Mouse (Mus musculus) myocyte (in vitro differentiated cells): Measurements from ENCODE around the gene Sema4b. TPM values are rescaled to one million over a fixed set of nuclear protein-coding genes. Genes with fewer than 3 reads are reported as not detected.

ENCODE experiments used
- H3K27me3 ChIP-seq: one replicate; pipeline ENCODE4 v1.6.1; 2011; ENCODE audit not compliant: control insufficient read depth, insufficient read depth, insufficient read length
- H3K36me3 ChIP-seq: one replicate; pipeline ENCODE4 v1.6.1; 2011; ENCODE audit not compliant: control insufficient read depth, insufficient read depth
- H3K4me2 ChIP-seq: one replicate; pipeline ENCODE4 v1.6.1; 2011; ENCODE audit warnings: low read depth, control low read depth
- H3K4me3 ChIP-seq: one replicate; pipeline ENCODE4 v1.5.1; 2011; ENCODE audit warnings: mild to moderate bottlenecking, control low read depth, moderate library complexity
- H3K79me2 ChIP-seq: one replicate; pipeline ENCODE4 v1.6.1; 2011; ENCODE audit not compliant: control insufficient read depth, insufficient read depth
- H3ac ChIP-seq: one replicate; pipeline ENCODE4 v1.6.1; 2011; ENCODE audit not compliant: control insufficient read depth, insufficient read length
- CEBPB ChIP-seq: IDR thresholded peaks from 2 replicates; pipeline ENCODE4 v1.6.1; 2011; ENCODE audit warnings: mild to moderate bottlenecking, moderate library complexity; ENCODE audit not compliant: poor library complexity, insufficient read depth, severe bottlenecking
- E2F4 ChIP-seq: IDR thresholded peaks from one replicate; pipeline ENCODE4 v1.6.1; 2011; ENCODE audit warnings: mild to moderate bottlenecking, control low read depth, moderate library complexity; ENCODE audit not compliant: insufficient read depth
- MAX ChIP-seq: IDR thresholded peaks from one replicate; pipeline ENCODE4 v1.6.1; 2011; ENCODE audit warnings: low read depth, mild to moderate bottlenecking, control low read depth
- MYOD1 ChIP-seq, 3 experiments: IDR thresholded peaks; one replicate each; pipeline ENCODE4 v1.6.1; 2011; ENCODE audit warnings: control low read depth in 2 of 3, low read depth in 2 of 3, mild to moderate bottlenecking in 2 of 3, moderate library complexity in 1 of 3; ENCODE audit not compliant: insufficient read length in 2 of 3, control insufficient read depth in 1 of 3
- MYOG ChIP-seq, 3 experiments: IDR thresholded peaks; one replicate each; pipeline ENCODE4 v1.6.1; 2011; ENCODE audit warnings: control low read depth in 2 of 3, low read depth in 2 of 3, mild to moderate bottlenecking in 2 of 3; ENCODE audit not compliant: insufficient read length in 2 of 3, control insufficient read depth in 1 of 3, insufficient read depth in 1 of 3
- POLR2A ChIP-seq: IDR thresholded peaks from one replicate; pipeline ENCODE4 v1.6.1; 2011; ENCODE audit warnings: low read depth, mild to moderate bottlenecking, control low read depth, moderate library complexity; ENCODE audit not compliant: insufficient read length
- POLR2AphosphoS2 ChIP-seq: IDR thresholded peaks from one replicate; pipeline ENCODE4 v1.6.1; 2011; ENCODE audit warnings: low read depth, control low read depth; ENCODE audit not compliant: insufficient read length
- REST ChIP-seq: IDR thresholded peaks from one replicate; pipeline ENCODE4 v1.6.1; 2011; ENCODE audit warnings: mild to moderate bottlenecking, control low read depth, moderate library complexity; ENCODE audit not compliant: insufficient read depth, insufficient read length
- SRF ChIP-seq: IDR thresholded peaks from one replicate; pipeline ENCODE4 v1.6.1; 2011; ENCODE audit warnings: low read depth; ENCODE audit not compliant: control insufficient read depth, insufficient read length
- TCF12 ChIP-seq: IDR thresholded peaks from one replicate; pipeline ENCODE4 v1.6.1; 2011; ENCODE audit warnings: mild to moderate bottlenecking, control low read depth; ENCODE audit not compliant: poor library complexity, insufficient read depth, severe bottlenecking
- TCF3 ChIP-seq: IDR thresholded peaks from one replicate; pipeline ENCODE4 v1.6.1; 2011; ENCODE audit warnings: low read depth, control low read depth; ENCODE audit not compliant: insufficient read length
- USF1 ChIP-seq: IDR thresholded peaks from one replicate; pipeline ENCODE4 v1.6.1; 2011; ENCODE audit warnings: low read depth, mild to moderate bottlenecking, control low read depth, moderate library complexity
- polyA plus RNA-seq: library from polyadenylated mRNA; unstranded; fragments of >200 nt; fragmentation: generic; extraction: Trizol; gene quantifications from one replicate; pipeline ENCODE4 v1.2.1, GENCODE M21; 2012; ENCODE audit warnings: missing spikeins

Gene Sema4b
- polyA plus RNA-seq, 1 experiment, result 11.4 TPM

- TF ChIP-seq TCF12, result no peak
- TF ChIP-seq SRF, result no peak
- no peak for TF ChIP-seq TCF3
- TF ChIP-seq E2F4, result no peak
- no peak for TF ChIP-seq POLR2AphosphoS2
- TF ChIP-seq POLR2A, result no peak
- TF ChIP-seq CEBPB, result no peak
- TF ChIP-seq USF1, result no peak
- TF ChIP-seq MYOD1 (IDR thresholded peaks at IDR 0.05; ENCODE audit: control insufficient read depth in 1 of 3, insufficient read length in 2 of 3, low read depth in 2 of 3), result no peak
- no peak for TF ChIP-seq REST
- TF ChIP-seq MYOG (IDR thresholded peaks at IDR 0.05; ENCODE audit: control insufficient read depth in 1 of 3, insufficient read depth in 1 of 3, insufficient read length in 2 of 3, low read depth in 2 of 3), result no peak
- TF ChIP-seq MAX, result no peak
- Histone ChIP-seq H3K4me3 (no peak overlapping the region), H3ac (no peak overlapping the region), H3K79me2 (peaks cover 15% of the 10 kb centered on the region), H3K36me3 (no peaks in the 10 kb centered on the region), H3K4me2 (no peak overlapping the region), H3K27me3 (no peaks in the 10 kb centered on the region)
Measured at GRCm38 (mm10) chr7:80183969-80184368, 2.7 kb upstream of the Sema4b start.

- Histone ChIP-seq H3K27me3 (no peaks in the 10 kb centered on the region), H3ac (no peak overlapping the region), H3K4me2 (no peak overlapping the region)
Measured at GRCm38 (mm10) chr7:80184551-80184950, 2.1 kb upstream of the Sema4b start.

GRCm38 (mm10) chr7:80184968-80185367, 1.7 kb upstream of the Sema4b start:
- TF ChIP-seq MYOG (IDR thresholded peaks at IDR 0.05; ENCODE audit: control insufficient read depth in 1 of 3, insufficient read depth in 1 of 3, insufficient read length in 2 of 3, low read depth in 2 of 3) (no peak), POLR2A (no peak), POLR2AphosphoS2 (no peak), E2F4 (no peak), REST (no peak), SRF (no peak), USF1 (no peak), CEBPB (no peak), MYOD1 (IDR thresholded peaks at IDR 0.05; ENCODE audit: control insufficient read depth in 1 of 3, insufficient read length in 2 of 3, low read depth in 2 of 3) (no peak), TCF12 (no peak), TCF3 (no peak), MAX (no peak)
- H3K4me2 ChIP-seq, result no peak overlapping the region

More at GRCm38 (mm10) chr7:80184551-80184950, 2.1 kb upstream of the Sema4b start:
- peaks cover 21% of the 10 kb centered on the region for H3K79me2 ChIP-seq
- TF ChIP-seq CEBPB (no peak), POLR2AphosphoS2 (no peak), MYOG (IDR thresholded peaks at IDR 0.05; ENCODE audit: control insufficient read depth in 1 of 3, insufficient read depth in 1 of 3, insufficient read length in 2 of 3, low read depth in 2 of 3) (no peak), E2F4 (no peak), MYOD1 (IDR thresholded peaks at IDR 0.05; ENCODE audit: control insufficient read depth in 1 of 3, insufficient read length in 2 of 3, low read depth in 2 of 3) (no peak), POLR2A (no peak), REST (no peak), USF1 (no peak), SRF (no peak), TCF12 (no peak)
- no peak overlapping the region for H3K4me3 ChIP-seq
- H3K36me3 ChIP-seq, result no peaks in the 10 kb centered on the region

GRCm38 (mm10) chr7:80186021-80186420, 620 bp upstream of the Sema4b start:
- Histone ChIP-seq H3K4me3 (peak overlapping the region; percentile 63), H3K36me3 (no peaks in the 10 kb centered on the region), H3ac (peak overlapping the region; percentile 29), H3K79me2 (peaks cover 35% of the 10 kb centered on the region), H3K4me2 (peak overlapping the region; percentile 98), H3K27me3 (no peaks in the 10 kb centered on the region)
- no peak for TF ChIP-seq CEBPB
- TF ChIP-seq SRF, result peak; percentile 66

More at GRCm38 (mm10) chr7:80184968-80185367, 1.7 kb upstream of the Sema4b start:
- H3K36me3 ChIP-seq, result no peaks in the 10 kb centered on the region
- no peaks in the 10 kb centered on the region for H3K27me3 ChIP-seq
- H3K4me3 ChIP-seq, result no peak overlapping the region
- peaks cover 25% of the 10 kb centered on the region for H3K79me2 ChIP-seq
- no peak overlapping the region for H3ac ChIP-seq

GRCm38 (mm10) chr7:80187501-80187900, 860 bp downstream of the Sema4b start:
- Histone ChIP-seq H3K36me3 (no peaks in the 10 kb centered on the region), H3K4me3 (peak overlapping the region; percentile 63), H3K79me2 (peaks cover 35% of the 10 kb centered on the region), H3K4me2 (peak overlapping the region; percentile 98), H3ac (no peak overlapping the region), H3K27me3 (no peaks in the 10 kb centered on the region)
- TF ChIP-seq CEBPB, result no peak
- no peak for TF ChIP-seq MYOG (IDR thresholded peaks at IDR 0.05; ENCODE audit: control insufficient read depth in 1 of 3, insufficient read depth in 1 of 3, insufficient read length in 2 of 3, low read depth in 2 of 3)
- no peak for TF ChIP-seq SRF
- no peak for TF ChIP-seq POLR2AphosphoS2
- TF ChIP-seq POLR2A, result no peak
- no peak for TF ChIP-seq MYOD1 (IDR thresholded peaks at IDR 0.05; ENCODE audit: control insufficient read depth in 1 of 3, insufficient read length in 2 of 3, low read depth in 2 of 3)
